Mouse (Mus musculus): ENCODE measurements around the gene Hmcn1.

Gene Hmcn1

DNA sequence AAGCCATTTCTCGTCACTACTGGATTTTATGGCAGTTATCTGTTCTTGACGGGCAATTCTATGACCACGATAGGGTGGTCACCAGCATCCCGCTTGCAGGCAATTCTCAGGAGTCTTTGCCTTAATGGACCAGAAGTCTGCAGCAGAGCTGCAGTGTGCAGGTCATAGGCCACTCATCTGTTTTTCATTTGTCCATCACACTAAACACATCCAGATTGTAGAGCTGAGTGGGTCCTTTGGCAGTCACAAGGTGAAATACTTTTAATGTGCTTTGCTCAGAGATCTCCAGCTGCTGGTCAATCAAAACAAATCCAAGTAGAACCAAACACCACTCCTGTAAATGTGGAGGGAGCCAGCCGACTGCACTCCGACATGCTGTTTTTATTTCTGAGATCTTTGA lies 311.2 kb downstream of the Hmcn1 start:
- Histone ChIP-seq H3K9me3 (ENCODE audit: low read length) (no peaks in the 10 kb centered on the region), H3K27me3 (ENCODE audit: insufficient read depth, low read length) (no peaks in the 10 kb centered on the region; the same call in 1 of the 2 replicates), H3K4me1 (replicated peaks; ENCODE audit: low read depth, low read length) (no peaks in the 10 kb centered on the region), H3K4me3 (replicated peaks; ENCODE audit: low read length) (no peak overlapping the region), H3K36me3 (ENCODE audit: insufficient read depth, low read length) (no peaks in the 10 kb centered on the region)
- no peak for TF ChIP-seq NANOG (IDR thresholded peaks at IDR 0.05; ENCODE audit: borderline replicate concordance, low read length)
- TF ChIP-seq POU5F1 (IDR thresholded peaks at IDR 0.05; ENCODE audit: borderline replicate concordance, low read length), result no peak
- no peak for TF ChIP-seq CTCF (conservative IDR thresholded peaks at IDR 0.05; ENCODE audit: low read length)

DNA sequence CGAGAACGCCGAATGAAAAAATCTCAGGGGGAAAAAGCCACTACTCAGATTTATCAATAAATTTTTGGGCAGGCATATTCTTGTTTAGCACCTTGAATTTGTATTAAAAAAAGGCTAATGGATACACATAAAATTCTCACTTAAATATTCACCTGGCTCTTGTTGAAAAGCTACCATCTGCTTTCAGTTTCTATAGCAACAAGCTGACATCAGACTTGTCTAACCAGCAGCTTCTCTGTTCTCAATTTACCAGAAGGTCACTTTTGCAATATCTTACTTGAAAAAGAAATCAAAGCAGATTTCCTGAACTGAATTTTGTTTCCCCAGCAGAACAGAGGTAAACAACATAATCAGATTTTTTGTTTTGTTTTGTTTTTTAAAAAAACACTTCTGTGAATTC lies 311.8 kb downstream of the Hmcn1 start:
- no peak overlapping the region for H3K4me3 ChIP-seq (replicated peaks; ENCODE audit: low read length)
- TF ChIP-seq CTCF (conservative IDR thresholded peaks at IDR 0.05; ENCODE audit: low read length) (no peak), NANOG (IDR thresholded peaks at IDR 0.05; ENCODE audit: borderline replicate concordance, low read length) (no peak), POU5F1 (IDR thresholded peaks at IDR 0.05; ENCODE audit: borderline replicate concordance, low read length) (no peak)
- no peaks in the 10 kb centered on the region; the same call in 1 of the 2 replicates for H3K27me3 ChIP-seq (ENCODE audit: insufficient read depth, low read length)
- H3K4me1 ChIP-seq (replicated peaks; ENCODE audit: low read depth, low read length), result no peaks in the 10 kb centered on the region
- no peaks in the 10 kb centered on the region for H3K9me3 ChIP-seq (ENCODE audit: low read length)
- no peaks in the 10 kb centered on the region for H3K36me3 ChIP-seq (ENCODE audit: insufficient read depth, low read length)

DNA sequence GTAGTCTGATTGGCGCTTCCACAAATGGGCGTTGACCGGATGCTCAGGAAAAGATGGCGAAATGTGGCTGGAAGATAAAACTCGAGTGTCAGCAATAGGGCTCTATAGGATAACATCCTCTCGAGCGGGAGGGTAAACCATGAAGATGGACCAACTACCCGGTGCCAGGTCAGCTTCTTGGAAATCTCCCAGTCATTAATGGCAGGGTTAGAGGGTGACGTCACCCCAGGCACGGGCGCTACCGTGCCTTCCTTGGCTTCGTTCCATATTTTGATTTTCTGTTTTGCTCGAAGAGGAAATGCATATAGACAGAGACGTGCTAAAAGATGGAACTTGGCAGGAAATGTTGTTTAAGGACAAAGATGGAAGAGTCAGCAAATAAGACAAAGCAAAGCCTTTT lies 312.2 kb downstream of the Hmcn1 start:
- Histone ChIP-seq H3K4me1 (replicated peaks; ENCODE audit: low read depth, low read length) (no peaks in the 10 kb centered on the region), H3K9me3 (ENCODE audit: low read length) (no peaks in the 10 kb centered on the region), H3K4me3 (replicated peaks; ENCODE audit: low read length) (no peak overlapping the region), H3K36me3 (ENCODE audit: insufficient read depth, low read length) (no peaks in the 10 kb centered on the region), H3K27me3 (ENCODE audit: insufficient read depth, low read length) (no peaks in the 10 kb centered on the region; the same call in 1 of the 2 replicates)
- TF ChIP-seq CTCF (conservative IDR thresholded peaks at IDR 0.05; ENCODE audit: low read length) (no peak), NANOG (IDR thresholded peaks at IDR 0.05; ENCODE audit: borderline replicate concordance, low read length) (no peak)

DNA sequence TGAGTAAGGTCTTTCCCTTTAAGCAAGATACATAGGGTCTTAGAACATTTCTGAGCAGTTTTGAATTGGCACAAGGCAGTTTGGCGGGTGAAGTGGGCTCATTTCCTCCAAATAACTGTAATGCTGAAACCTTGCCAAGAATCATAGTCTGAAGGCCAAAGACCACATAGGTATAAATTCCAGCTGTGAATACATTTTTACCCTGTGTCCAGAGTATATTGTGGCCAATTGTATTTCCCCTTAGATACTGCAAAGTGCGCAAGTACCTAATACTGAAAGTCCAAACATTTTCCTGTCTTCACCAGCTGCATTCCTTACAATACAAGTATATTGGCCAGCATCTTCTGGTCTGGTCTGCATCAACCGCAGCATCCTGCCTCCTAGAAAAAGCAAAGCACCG lies 312.9 kb downstream of the Hmcn1 start:
- H3K4me1 ChIP-seq (replicated peaks; ENCODE audit: low read depth, low read length), result no peaks in the 10 kb centered on the region
- H3K4me3 ChIP-seq (replicated peaks; ENCODE audit: low read length), result no peak overlapping the region
- H3K36me3 ChIP-seq (ENCODE audit: insufficient read depth, low read length), result no peaks in the 10 kb centered on the region
- no peaks in the 10 kb centered on the region for H3K9me3 ChIP-seq (ENCODE audit: low read length)
- no peak for TF ChIP-seq NANOG (IDR thresholded peaks at IDR 0.05; ENCODE audit: borderline replicate concordance, low read length)
- no peak for TF ChIP-seq POU5F1 (IDR thresholded peaks at IDR 0.05; ENCODE audit: borderline replicate concordance, low read length)
- TF ChIP-seq CTCF (conservative IDR thresholded peaks at IDR 0.05; ENCODE audit: low read length), result no peak
- H3K27me3 ChIP-seq (ENCODE audit: insufficient read depth, low read length), result no peaks in the 10 kb centered on the region; the same call in 1 of the 2 replicates

DNA sequence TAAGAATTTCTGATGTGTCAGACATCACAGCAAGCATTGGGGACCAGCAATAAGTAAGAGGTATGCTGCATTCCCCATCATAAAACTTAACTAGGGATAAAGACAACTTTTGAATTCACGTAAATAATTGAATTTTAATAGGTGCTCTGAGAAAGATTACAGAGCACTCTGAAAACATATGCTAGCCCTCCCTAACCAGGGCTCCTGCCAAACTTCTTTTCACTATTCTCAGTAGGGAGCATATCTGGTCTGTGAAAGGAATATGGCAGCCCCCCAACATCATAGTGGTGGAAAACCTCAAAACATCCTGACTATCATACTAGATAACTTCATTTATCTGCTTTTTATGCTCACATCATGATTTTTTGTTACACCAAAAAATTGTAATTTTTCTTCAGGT lies 347.9 kb downstream of the Hmcn1 start:
- no peak for TF ChIP-seq POU5F1 (IDR thresholded peaks at IDR 0.05; ENCODE audit: borderline replicate concordance, low read length)
- TF ChIP-seq CTCF (conservative IDR thresholded peaks at IDR 0.05; ENCODE audit: low read length), result no peak
- TF ChIP-seq NANOG (IDR thresholded peaks at IDR 0.05; ENCODE audit: borderline replicate concordance, low read length), result no peak
- no peaks in the 10 kb centered on the region for H3K4me1 ChIP-seq (replicated peaks; ENCODE audit: low read depth, low read length)

DNA sequence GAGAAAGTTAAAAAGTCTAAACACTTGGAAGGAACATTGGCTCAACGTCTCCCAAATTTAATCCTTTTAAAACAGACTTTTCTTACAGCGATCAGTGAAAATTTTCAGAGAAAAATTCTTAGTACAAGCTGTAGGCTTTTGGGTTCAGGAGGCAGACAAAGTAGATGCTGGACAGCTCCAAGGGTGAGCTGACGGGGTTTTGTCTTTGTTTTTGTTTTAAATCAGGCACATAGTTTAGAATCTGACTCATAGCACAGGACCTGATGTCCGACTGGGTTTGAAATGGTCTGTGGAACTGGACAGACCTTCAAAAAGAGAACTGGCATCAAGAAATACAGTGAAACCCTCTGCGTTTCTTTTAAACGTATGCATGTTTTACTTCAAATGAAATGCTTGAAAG lies 353.7 kb downstream of the Hmcn1 start:
- Histone ChIP-seq H3K4me1 (replicated peaks; ENCODE audit: low read depth, low read length) (no peaks in the 10 kb centered on the region), H3K4me3 (replicated peaks; ENCODE audit: low read length) (no peak overlapping the region), H3K9me3 (ENCODE audit: low read length) (peaks cover 3% of the 10 kb centered on the region; the same call in 1 of the 2 replicates), H3K36me3 (ENCODE audit: insufficient read depth, low read length) (no peaks in the 10 kb centered on the region), H3K27me3 (ENCODE audit: insufficient read depth, low read length) (no peaks in the 10 kb centered on the region)
- no peak for TF ChIP-seq NANOG (IDR thresholded peaks at IDR 0.05; ENCODE audit: borderline replicate concordance, low read length)
- TF ChIP-seq POU5F1 (IDR thresholded peaks at IDR 0.05; ENCODE audit: borderline replicate concordance, low read length), result no peak
- TF ChIP-seq CTCF (conservative IDR thresholded peaks at IDR 0.05; ENCODE audit: low read length), result no peak

More for the DNA sequence above, 347.9 kb downstream of the Hmcn1 start:
- Histone ChIP-seq H3K4me3 (replicated peaks; ENCODE audit: low read length) (no peak overlapping the region), H3K27me3 (ENCODE audit: insufficient read depth, low read length) (no peaks in the 10 kb centered on the region), H3K9me3 (ENCODE audit: low read length) (peaks cover 8% of the 10 kb centered on the region; the same call in 1 of the 2 replicates), H3K36me3 (ENCODE audit: insufficient read depth, low read length) (no peaks in the 10 kb centered on the region)

DNA sequence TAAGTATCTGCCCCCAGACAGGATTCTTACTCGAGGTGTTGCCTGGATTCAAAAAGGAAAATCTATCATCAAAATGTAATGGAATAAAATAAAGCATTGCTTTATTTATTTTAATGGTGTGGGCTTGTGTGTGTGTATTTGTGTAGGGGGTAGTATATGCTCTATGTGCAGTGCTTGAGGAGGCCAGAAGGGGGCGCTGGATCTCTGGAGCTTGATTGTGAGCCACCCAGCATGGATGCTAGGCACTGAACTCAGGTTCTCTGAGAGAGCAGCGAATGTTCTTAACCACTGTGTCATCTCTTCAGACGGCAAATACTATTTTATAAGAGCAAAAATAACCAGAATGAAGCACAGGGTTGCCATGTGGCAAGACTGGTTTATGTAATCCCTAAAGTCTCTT lies 360.7 kb downstream of the Hmcn1 start:
- H3K9me3 ChIP-seq (ENCODE audit: low read length), result no peaks in the 10 kb centered on the region
- TF ChIP-seq CTCF (conservative IDR thresholded peaks at IDR 0.05; ENCODE audit: low read length) (peak; percentile 81), POU5F1 (IDR thresholded peaks at IDR 0.05; ENCODE audit: borderline replicate concordance, low read length) (no peak)
- no peaks in the 10 kb centered on the region for H3K36me3 ChIP-seq (ENCODE audit: insufficient read depth, low read length)
- H3K4me1 ChIP-seq (replicated peaks; ENCODE audit: low read depth, low read length), result no peaks in the 10 kb centered on the region
- H3K27me3 ChIP-seq (ENCODE audit: insufficient read depth, low read length), result no peaks in the 10 kb centered on the region
- H3K4me3 ChIP-seq (replicated peaks; ENCODE audit: low read length), result no peak overlapping the region

DNA sequence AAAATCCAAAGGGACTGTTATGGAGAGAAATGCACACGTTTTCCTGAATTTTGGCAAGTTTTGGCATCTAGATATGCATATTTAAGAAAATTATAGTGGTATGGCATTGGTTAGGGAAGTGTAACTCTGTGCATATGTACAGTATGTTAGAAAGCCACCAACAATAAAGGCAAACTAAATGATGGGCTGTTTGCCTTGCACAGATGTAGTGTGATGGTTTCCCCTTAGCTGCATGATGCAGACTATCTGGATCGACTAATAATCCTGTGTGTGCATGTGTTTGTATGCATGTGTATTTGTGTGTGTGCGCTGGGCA lies 361.4 kb downstream of the Hmcn1 start:
- H3K36me3 ChIP-seq (ENCODE audit: insufficient read depth, low read length), result no peaks in the 10 kb centered on the region
- H3K27me3 ChIP-seq (ENCODE audit: insufficient read depth, low read length), result no peaks in the 10 kb centered on the region
- no peaks in the 10 kb centered on the region for H3K9me3 ChIP-seq (ENCODE audit: low read length)
- no peak for TF ChIP-seq CTCF (conservative IDR thresholded peaks at IDR 0.05; ENCODE audit: low read length)
- no peak for TF ChIP-seq NANOG (IDR thresholded peaks at IDR 0.05; ENCODE audit: borderline replicate concordance, low read length)
- H3K4me3 ChIP-seq (replicated peaks; ENCODE audit: low read length), result no peak overlapping the region
- H3K4me1 ChIP-seq (replicated peaks; ENCODE audit: low read depth, low read length), result no peaks in the 10 kb centered on the region

DNA sequence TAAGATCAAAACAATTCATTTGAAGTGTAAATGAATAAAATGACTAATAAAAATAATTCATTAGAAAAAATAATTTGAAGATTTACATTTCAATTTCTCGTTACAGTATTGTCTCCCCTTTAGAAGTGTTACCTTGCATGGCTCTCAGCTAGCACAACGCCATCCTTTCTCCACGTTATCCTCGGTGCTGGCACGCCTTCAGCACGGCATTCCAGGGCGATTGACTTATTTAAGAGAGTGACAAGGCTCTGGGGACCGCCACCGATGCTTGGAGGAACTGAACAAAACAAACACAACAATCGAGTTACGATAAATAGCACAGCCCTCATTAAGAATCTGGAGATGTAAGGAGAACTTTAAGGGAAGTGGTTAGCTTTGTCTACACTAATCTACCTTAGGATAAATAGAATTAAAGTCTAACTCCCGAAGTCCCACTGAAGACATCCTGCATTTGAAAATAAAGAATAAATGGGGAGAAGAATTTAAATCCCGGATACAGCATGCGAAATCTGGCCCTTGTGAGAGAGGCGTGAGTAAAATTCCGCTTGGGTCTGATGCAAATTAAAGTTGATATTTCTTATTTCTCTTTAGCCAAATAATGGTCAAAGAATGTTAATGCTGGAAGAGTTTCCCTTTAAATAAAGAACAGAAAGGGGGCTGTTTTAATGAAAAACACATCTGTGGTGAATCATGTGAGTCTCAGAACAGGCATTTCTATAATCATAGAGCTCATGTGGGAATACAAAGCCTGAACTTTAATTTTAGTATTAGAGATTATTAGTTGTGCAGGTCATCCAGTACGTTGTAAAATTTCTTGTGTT lies 362.0 kb downstream of the Hmcn1 start:
- Histone ChIP-seq H3K9me3 (ENCODE audit: low read length) (no peaks in the 10 kb centered on the region), H3K4me3 (replicated peaks; ENCODE audit: low read length) (no peak overlapping the region), H3K27me3 (ENCODE audit: insufficient read depth, low read length) (no peaks in the 10 kb centered on the region), H3K36me3 (ENCODE audit: insufficient read depth, low read length) (no peaks in the 10 kb centered on the region), H3K4me1 (replicated peaks; ENCODE audit: low read depth, low read length) (no peaks in the 10 kb centered on the region)
- TF ChIP-seq NANOG (IDR thresholded peaks at IDR 0.05; ENCODE audit: borderline replicate concordance, low read length) (no peak), CTCF (conservative IDR thresholded peaks at IDR 0.05; ENCODE audit: low read length) (no peak), POU5F1 (IDR thresholded peaks at IDR 0.05; ENCODE audit: borderline replicate concordance, low read length) (no peak)
